Mouse (Mus musculus): ENCODE data around the gene Tdrd9. TPM values are rescaled to one million over a fixed set of nuclear protein-coding genes. Genes with fewer than 3 reads are reported as not detected.

Tdrd9 gene
- polyA plus RNA-seq, 1 experiment from 2014 or later = 0.32 TPM

DNA sequence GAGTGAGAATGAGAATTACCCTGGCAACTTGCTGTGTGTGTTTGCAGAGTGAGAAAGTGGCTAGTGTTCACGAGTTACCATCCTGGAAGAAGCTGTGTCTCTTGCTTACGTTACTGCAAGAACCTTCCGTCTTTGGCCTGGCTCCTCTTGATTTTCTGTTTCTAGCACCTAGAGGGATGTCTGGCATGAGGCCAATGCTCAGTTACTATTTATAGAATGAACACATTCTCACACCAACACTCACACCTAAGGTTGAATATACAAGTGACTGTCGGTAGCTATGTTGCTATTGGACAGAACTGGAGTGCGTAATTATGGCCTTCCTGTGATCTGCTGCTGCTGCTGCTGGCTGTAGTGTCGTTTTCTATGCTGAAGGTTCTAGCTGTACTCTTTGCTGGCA lies 5.8 kb downstream of the Tdrd9 start:
- H3K27ac ChIP-seq = no peak overlapping the region
- no peaks in the 10 kb centered on the region for H3K36me3 ChIP-seq (ENCODE audit: insufficient read depth, low read length)
- 45% methylated on average over 6 of the region's 6 CpGs for WGBS
- no peak overlapping the region for H3K4me2 ChIP-seq (ENCODE audit: low read length)
- H3K4me3 ChIP-seq (replicated peaks; ENCODE audit: low read depth, low read length) = no peak overlapping the region
- ATAC-seq (replicated peaks; ENCODE audit: low FRiP score, low read depth) (no peak), DNase-seq (ENCODE audit: low spot score) (peak; percentile 25)
- no peaks in the 10 kb centered on the region for H3K9me3 ChIP-seq (replicated peaks; ENCODE audit: low read length)
- no peaks in the 10 kb centered on the region for H3K4me1 ChIP-seq (replicated peaks; ENCODE audit: insufficient read depth, low read length)
- H3K27me3 ChIP-seq (ENCODE audit: insufficient read depth, low read length) = no peaks in the 10 kb centered on the region
- no peak for TF ChIP-seq CTCF (IDR thresholded peaks at IDR 0.05; ENCODE audit: low read depth)
- H3K9ac ChIP-seq (ENCODE audit: low read depth, low read length) = no peak overlapping the region

DNA sequence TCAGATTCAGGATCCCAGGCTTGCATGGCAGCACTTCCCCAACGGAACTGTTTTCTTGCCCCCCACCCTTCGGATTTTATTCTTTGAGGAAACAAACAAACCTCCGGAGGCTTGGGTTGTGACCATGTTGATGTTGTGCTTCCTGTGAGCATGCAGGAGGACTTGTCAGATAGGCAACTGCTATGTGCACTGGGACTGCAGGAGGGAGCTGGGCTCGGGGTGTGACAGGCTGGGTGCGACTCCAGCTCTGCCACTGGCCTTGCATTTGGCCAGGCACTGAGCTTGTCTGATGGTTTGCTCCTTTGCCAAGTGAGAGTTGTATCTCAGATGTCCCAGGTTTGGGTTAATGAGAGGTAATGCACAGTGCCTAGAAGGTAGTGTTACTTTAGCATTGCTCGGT lies 6.9 kb downstream of the Tdrd9 start:
- H3K9ac ChIP-seq (ENCODE audit: low read depth, low read length) = no peak overlapping the region
- H3K9me3 ChIP-seq (replicated peaks; ENCODE audit: low read length) = no peaks in the 10 kb centered on the region
- H3K4me2 ChIP-seq (ENCODE audit: low read length) = no peak overlapping the region
- DNase-seq (ENCODE audit: low spot score) = no peak
- ATAC-seq (replicated peaks; ENCODE audit: low FRiP score, low read depth) = no peak
- H3K4me1 ChIP-seq (replicated peaks; ENCODE audit: insufficient read depth, low read length) = no peaks in the 10 kb centered on the region
- H3K27me3 ChIP-seq (ENCODE audit: insufficient read depth, low read length) = no peaks in the 10 kb centered on the region
- no peaks in the 10 kb centered on the region for H3K36me3 ChIP-seq (ENCODE audit: insufficient read depth, low read length)
- H3K27ac ChIP-seq = no peak overlapping the region
- TF ChIP-seq CTCF (IDR thresholded peaks at IDR 0.05; ENCODE audit: low read depth) = no peak
- H3K4me3 ChIP-seq (replicated peaks; ENCODE audit: low read depth, low read length) = no peak overlapping the region
- WGBS = 78% methylated on average over 6 of the region's 6 CpGs

DNA sequence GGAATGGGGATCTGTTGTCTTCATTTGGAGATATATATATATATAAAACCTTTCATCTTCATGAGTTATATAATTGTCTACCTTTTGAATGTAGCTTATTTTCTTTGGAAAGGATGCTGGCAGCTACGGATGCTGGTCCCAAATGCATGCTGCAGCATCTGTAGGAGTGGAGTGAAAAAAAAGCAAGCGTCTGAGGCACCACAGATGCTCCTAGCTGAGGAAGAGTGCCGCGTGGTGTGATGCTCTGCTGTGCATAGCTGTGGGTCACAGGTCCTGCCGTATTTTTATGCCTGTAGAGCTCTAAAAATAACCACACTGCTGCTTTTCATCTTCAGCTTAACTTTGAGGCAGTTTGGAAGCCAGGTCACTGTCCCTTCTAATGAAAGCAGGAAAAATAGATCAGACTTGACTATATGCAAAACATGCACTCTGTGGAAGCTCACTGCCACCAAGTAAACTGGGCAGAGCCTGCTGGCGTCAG lies 9.6 kb downstream of the Tdrd9 start, which contains the start of gene Rd3l:
TSS of gene Rd3l (minus strand) at position 431 of the 481 bp plus-strand sequence.
- 53% methylated on average over 6 of the region's 6 CpGs for WGBS
- H3K4me2 ChIP-seq (ENCODE audit: low read length) = no peak within 1 kb of the TSS
- no peaks in the 10 kb centered on the region for H3K36me3 ChIP-seq (ENCODE audit: insufficient read depth, low read length)
- DNase-seq (ENCODE audit: low spot score) = no peak
- H3K9ac ChIP-seq (ENCODE audit: low read depth, low read length) = no peak within 1 kb of the TSS
- ATAC-seq (replicated peaks; ENCODE audit: low FRiP score, low read depth) = no peak
- TF ChIP-seq CTCF (IDR thresholded peaks at IDR 0.05; ENCODE audit: low read depth) = no peak
- H3K4me3 ChIP-seq (replicated peaks; ENCODE audit: low read depth, low read length) = no peak within 1 kb of the TSS
- no peaks in the 10 kb centered on the region for H3K4me1 ChIP-seq (replicated peaks; ENCODE audit: insufficient read depth, low read length)
- H3K9me3 ChIP-seq (replicated peaks; ENCODE audit: low read length) = no peaks in the 10 kb centered on the region
- no peak within 1 kb of the TSS for H3K27ac ChIP-seq
- no peaks in the 10 kb centered on the region for H3K27me3 ChIP-seq (ENCODE audit: insufficient read depth, low read length)

DNA sequence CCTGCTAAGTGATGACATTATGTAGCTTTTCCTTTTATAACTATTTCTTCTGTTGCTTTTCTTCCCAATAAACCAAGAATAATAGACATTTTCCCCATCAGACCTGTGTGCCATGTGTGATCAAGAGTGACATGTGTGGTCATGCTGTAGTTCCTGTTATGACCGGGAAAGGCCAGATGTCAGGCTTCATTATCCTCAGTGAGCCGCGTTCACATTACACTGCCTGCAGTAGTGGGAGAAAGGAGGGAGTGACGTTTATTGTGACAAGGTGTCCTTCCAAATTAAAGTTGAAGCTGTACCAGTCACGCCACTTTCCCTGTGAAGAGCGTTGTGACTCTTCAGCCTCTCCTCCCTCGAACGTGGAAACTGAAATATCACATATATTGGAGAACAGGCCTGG lies 10.5 kb downstream of the Tdrd9 start:
- WGBS = 46% methylated on average over 8 of the region's 8 CpGs
- Histone ChIP-seq H3K27ac (no peak overlapping the region), H3K9me3 (replicated peaks; ENCODE audit: low read length) (no peaks in the 10 kb centered on the region), H3K9ac (ENCODE audit: low read depth, low read length) (no peak overlapping the region), H3K4me1 (replicated peaks; ENCODE audit: insufficient read depth, low read length) (no peaks in the 10 kb centered on the region), H3K4me3 (replicated peaks; ENCODE audit: low read depth, low read length) (no peak overlapping the region), H3K27me3 (ENCODE audit: insufficient read depth, low read length) (no peaks in the 10 kb centered on the region), H3K36me3 (ENCODE audit: insufficient read depth, low read length) (no peaks in the 10 kb centered on the region), H3K4me2 (ENCODE audit: low read length) (no peak overlapping the region)
- DNase-seq (ENCODE audit: low spot score) = no peak
- TF ChIP-seq CTCF (IDR thresholded peaks at IDR 0.05; ENCODE audit: low read depth) = no peak
- no peak for ATAC-seq (replicated peaks; ENCODE audit: low FRiP score, low read depth)

DNA sequence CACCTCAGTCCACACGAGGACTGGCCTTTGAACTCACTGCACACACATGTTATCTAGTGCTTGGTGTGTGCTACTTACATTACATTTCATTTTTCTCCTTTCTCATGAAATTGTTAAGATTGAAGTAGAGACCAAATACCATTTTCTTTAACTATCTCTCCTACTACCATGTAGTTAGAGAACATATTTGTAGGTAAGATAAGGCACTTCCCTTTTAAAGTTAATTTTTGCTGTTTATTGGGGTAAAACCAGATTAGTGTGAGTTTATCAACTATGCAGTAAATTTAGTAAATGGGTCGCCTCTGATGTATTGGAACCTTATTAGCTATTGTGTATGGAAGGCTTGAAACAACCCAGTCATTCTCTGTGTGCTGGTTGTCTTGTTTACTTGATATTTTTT lies 11.8 kb downstream of the Tdrd9 start:
- 70% methylated on average over 2 of the region's 2 CpGs for WGBS
- no peak for ATAC-seq (replicated peaks; ENCODE audit: low FRiP score, low read depth)
- no peaks in the 10 kb centered on the region for H3K27me3 ChIP-seq (ENCODE audit: insufficient read depth, low read length)
- H3K4me3 ChIP-seq (replicated peaks; ENCODE audit: low read depth, low read length) = no peak overlapping the region
- no peak for TF ChIP-seq CTCF (IDR thresholded peaks at IDR 0.05; ENCODE audit: low read depth)
- no peak for DNase-seq (ENCODE audit: low spot score)
- H3K27ac ChIP-seq = no peak overlapping the region
- no peaks in the 10 kb centered on the region for H3K36me3 ChIP-seq (ENCODE audit: insufficient read depth, low read length)
- no peaks in the 10 kb centered on the region for H3K9me3 ChIP-seq (replicated peaks; ENCODE audit: low read length)
- H3K4me1 ChIP-seq (replicated peaks; ENCODE audit: insufficient read depth, low read length) = no peaks in the 10 kb centered on the region
- no peak overlapping the region for H3K9ac ChIP-seq (ENCODE audit: low read depth, low read length)
- H3K4me2 ChIP-seq (ENCODE audit: low read length) = no peak overlapping the region

DNA sequence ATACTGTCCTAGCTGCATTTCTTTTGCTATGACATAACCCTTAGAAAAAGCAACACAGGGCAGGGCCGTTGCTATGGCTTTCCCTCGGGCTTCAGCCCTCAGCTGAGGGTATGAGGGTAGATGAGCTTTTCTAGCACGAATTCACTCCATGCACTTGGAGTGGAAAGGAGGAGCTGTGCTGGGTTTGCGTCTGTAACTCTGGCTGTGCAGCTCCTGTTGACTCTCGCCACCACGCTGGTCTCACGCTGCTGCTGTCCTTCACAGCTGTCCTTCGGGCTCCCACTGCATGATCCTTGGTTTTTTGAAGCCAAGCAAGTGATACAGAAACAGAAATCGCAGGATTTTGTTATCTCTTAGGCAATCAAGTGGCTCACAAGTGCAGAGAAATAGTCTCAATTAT lies 15.4 kb downstream of the Tdrd9 start:
- Histone ChIP-seq H3K27me3 (ENCODE audit: insufficient read depth, low read length) (no peaks in the 10 kb centered on the region), H3K9ac (ENCODE audit: low read depth, low read length) (no peak overlapping the region), H3K4me3 (replicated peaks; ENCODE audit: low read depth, low read length) (no peak overlapping the region), H3K4me2 (ENCODE audit: low read length) (no peak overlapping the region), H3K4me1 (replicated peaks; ENCODE audit: insufficient read depth, low read length) (peaks cover 4% of the 10 kb centered on the region; the same call in 1 of the 2 replicates), H3K27ac (no peak overlapping the region), H3K9me3 (replicated peaks; ENCODE audit: low read length) (no peaks in the 10 kb centered on the region), H3K36me3 (ENCODE audit: insufficient read depth, low read length) (no peaks in the 10 kb centered on the region)
- no peak for ATAC-seq (replicated peaks; ENCODE audit: low FRiP score, low read depth)
- TF ChIP-seq CTCF (IDR thresholded peaks at IDR 0.05; ENCODE audit: low read depth) = no peak
- 45% methylated on average over 9 of the region's 9 CpGs for WGBS
- no peak for DNase-seq (ENCODE audit: low spot score)

DNA sequence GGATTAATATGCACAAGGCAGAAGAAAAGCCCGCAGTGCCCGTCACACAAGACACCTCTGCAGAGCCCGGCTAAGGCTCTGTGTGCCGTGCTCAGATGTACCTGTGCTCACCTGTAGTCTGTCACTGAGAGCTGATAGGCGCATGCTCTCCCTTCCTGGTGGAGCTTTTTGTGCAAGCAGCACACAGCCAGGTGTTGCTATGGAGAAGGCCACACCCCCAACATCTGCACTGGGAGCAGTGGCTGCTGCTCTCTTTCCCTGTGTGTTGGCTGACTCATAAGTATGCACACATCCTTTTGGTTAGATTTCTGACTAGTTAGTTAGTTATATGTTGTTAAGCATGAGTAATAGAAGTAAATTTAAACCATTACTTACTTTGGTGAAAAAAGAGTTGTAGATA lies 21.3 kb downstream of the Tdrd9 start:
- H3K9ac ChIP-seq (ENCODE audit: low read depth, low read length) = no peak overlapping the region
- no peaks in the 10 kb centered on the region for H3K9me3 ChIP-seq (replicated peaks; ENCODE audit: low read length)
- DNase-seq (ENCODE audit: low spot score) (no peak), ATAC-seq (replicated peaks; ENCODE audit: low FRiP score, low read depth) (no peak)
- H3K27me3 ChIP-seq (ENCODE audit: insufficient read depth, low read length) = no peaks in the 10 kb centered on the region
- H3K36me3 ChIP-seq (ENCODE audit: insufficient read depth, low read length) = no peaks in the 10 kb centered on the region
- WGBS = 89% methylated on average over 5 of the region's 5 CpGs
- H3K4me1 ChIP-seq (replicated peaks; ENCODE audit: insufficient read depth, low read length) = peaks cover 4% of the 10 kb centered on the region; the same call in 1 of the 2 replicates
- no peak overlapping the region for H3K27ac ChIP-seq
- H3K4me2 ChIP-seq (ENCODE audit: low read length) = no peak overlapping the region
- H3K4me3 ChIP-seq (replicated peaks; ENCODE audit: low read depth, low read length) = no peak overlapping the region
- no peak for TF ChIP-seq CTCF (IDR thresholded peaks at IDR 0.05; ENCODE audit: low read depth)
